Mouse (Mus musculus) heart, embryonic 14.5 days (tissue): ENCODE data around the gene BC100530. TPM values are rescaled to one million over a fixed set of nuclear protein-coding genes. Genes with fewer than 3 reads are reported as not detected.
"Not testable (repeated sequence)": the region's sequence is repeated elsewhere in the genome, so short reads cannot be mapped to it uniquely, and the experiment has no call there.

Source experiments
- ATAC-seq: fragments of 200-750 bp; cut with Nextera tagmentation; 2 replicates; pipeline ENCODE4 v1.8.0; 2017; ENCODE audit warnings: low read depth, moderate TSS enrichment; ENCODE audit not compliant: insufficient number of reproducible peaks, insufficient read depth, low FRiP score
- H3K27ac ChIP-seq, 2 experiments: fragments of 200-500 bp in 1 of 2; fragments of 300-500 bp in 1 of 2; sonication (generic) in 1 of 2; replicated peaks in 1 of 2; 2 replicates each; pipeline ENCODE4 v1.5.1; 2012 to 2014; ENCODE audit warnings: low read depth in 2 of 2, low read length in 2 of 2, control low read depth in 1 of 2, mild to moderate bottlenecking in 1 of 2, mixed read lengths in 1 of 2; ENCODE audit not compliant: control insufficient read depth in 1 of 2, insufficient read depth in 1 of 2
- H3K27me3 ChIP-seq: fragments of 300-500 bp; sonication (generic); 2 replicates; pipeline ENCODE4 v1.6.1; 2014; ENCODE audit warnings: mild to moderate bottlenecking, low read length, control low read depth; ENCODE audit not compliant: control insufficient read depth, insufficient read depth
- H3K36me3 ChIP-seq: fragments of 300-500 bp; sonication (generic); 2 replicates; pipeline ENCODE4 v1.6.1; 2014; ENCODE audit warnings: mild to moderate bottlenecking, control low read depth, low read length, mixed read lengths; ENCODE audit not compliant: control insufficient read depth, insufficient read depth
- H3K4me1 ChIP-seq, 2 experiments: fragments of 200-500 bp in 1 of 2; fragments of 300-500 bp in 1 of 2; sonication (generic) in 1 of 2; 2 replicates each; pipeline ENCODE4 v1.6.1; 2012 to 2014; ENCODE audit warnings: low read length in 2 of 2, control low read depth in 1 of 2, mixed read lengths in 1 of 2; ENCODE audit not compliant: control insufficient read depth in 2 of 2, insufficient read depth in 2 of 2
- H3K4me2 ChIP-seq: fragments of 300-500 bp; sonication (generic); 2 replicates; pipeline ENCODE4 v1.6.1; 2014; ENCODE audit warnings: mild to moderate bottlenecking, low read length
- H3K4me3 ChIP-seq, 2 experiments: fragments of 200-500 bp in 1 of 2; fragments of 300-500 bp in 1 of 2; sonication (generic) in 1 of 2; 2 replicates each; pipeline ENCODE4 v1.5.1; 2012 to 2014; ENCODE audit warnings: low read length in 2 of 2, mild to moderate bottlenecking in 2 of 2, control low read depth in 1 of 2, low read depth in 1 of 2, moderate library complexity in 1 of 2; ENCODE audit not compliant: control insufficient read depth in 1 of 2, insufficient read depth in 1 of 2
- H3K9ac ChIP-seq: fragments of 300-500 bp; sonication (generic); 2 replicates; pipeline ENCODE4 v1.6.1; 2014; ENCODE audit warnings: mild to moderate bottlenecking, low read length
- H3K9me3 ChIP-seq: fragments of 300-500 bp; sonication (generic); 2 replicates; pipeline ENCODE4 v1.6.1; 2016; ENCODE audit warnings: low read length, control low read depth; ENCODE audit not compliant: control insufficient read depth
- WGBS: fragments of 180-500 bp; shearing (Covaris S2); extraction: QIAGEN DNeasy Blood & Tissue Kit; methylation state at CpG from one replicate; pipeline ENCODE4 v1.1.7; 2014; 5-methylcytosine and 5-hydroxymethylcytosine counted together
- polyA plus RNA-seq: library from polyadenylated mRNA; unstranded; fragments of >200 nt; fragmentation: Nextera tagmentation; extraction: Ambion mirVana; gene quantifications from 2 replicates; pipeline ENCODE4 v1.2.1, GENCODE M21; 2014

Gene BC100530
- 1.0 and 2.2 TPM in 2 replicates for polyA plus RNA-seq

DNA sequence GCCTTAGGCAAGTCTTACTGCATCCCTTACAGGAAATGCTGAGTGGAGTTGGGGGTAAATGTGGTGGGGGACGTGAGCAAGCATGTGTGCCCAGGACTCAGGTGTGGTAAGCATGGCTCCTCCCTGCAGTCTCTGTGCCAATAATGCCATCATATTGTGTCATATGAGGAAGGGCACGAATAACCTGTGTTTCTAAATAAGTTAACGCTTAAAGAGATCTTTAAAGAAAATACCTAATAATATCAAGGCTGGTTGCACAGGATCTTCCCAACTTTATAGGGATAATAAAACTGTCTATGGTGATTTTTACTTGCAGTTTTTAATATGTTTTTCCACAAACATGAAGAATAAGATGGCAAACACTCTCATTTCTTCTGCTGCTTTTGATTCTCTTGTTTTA lies at the start of gene BC100530:
Gene BC100530 (minus strand): TSS at position 101 of the 400 bp plus-strand sequence.
- not testable (repeated sequence) for H3K9ac ChIP-seq, H3K27me3 ChIP-seq, H3K4me3 ChIP-seq, H3K36me3 ChIP-seq, H3K4me2 ChIP-seq, H3K27ac ChIP-seq, H3K4me1 ChIP-seq, H3K9me3 ChIP-seq, ATAC-seq
- 70% methylated on average over 3 of the region's 3 CpGs for WGBS

DNA sequence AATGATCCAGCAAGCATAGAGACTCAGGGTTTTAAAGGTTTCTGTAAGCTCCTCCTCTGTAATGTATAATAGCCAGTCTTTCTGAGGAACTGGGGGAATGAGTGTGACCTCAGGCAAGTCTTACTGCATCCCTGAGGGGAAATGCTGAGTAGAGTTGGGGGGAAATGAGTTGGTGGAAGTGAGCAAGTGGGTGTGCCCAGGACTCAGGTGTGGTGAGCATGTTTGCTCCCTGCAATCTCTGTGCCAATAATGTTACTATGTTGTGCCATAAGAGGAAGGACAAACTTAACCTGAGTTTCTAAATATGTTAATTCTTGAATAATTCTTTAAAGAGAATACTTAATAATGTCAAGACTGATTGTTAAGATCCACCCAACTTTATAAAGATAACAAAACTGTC lies 40.8 kb upstream of the BC100530 start, which contains the start of gene Stfa2:
Gene Stfa2 (minus strand): TSS at position 101 of the 400 bp plus-strand sequence.
- Histone ChIP-seq H3K4me2 (no peak within 1 kb of the TSS), H3K27me3 (no peaks in the 10 kb centered on the region), H3K4me3 (no peak within 1 kb of the TSS), H3K9ac (no peak within 1 kb of the TSS), H3K9me3 (no peaks in the 10 kb centered on the region), H3K27ac (no peak within 1 kb of the TSS), H3K4me1 (no peaks in the 10 kb centered on the region), H3K36me3 (no peaks in the 10 kb centered on the region)
- no peak for ATAC-seq

DNA sequence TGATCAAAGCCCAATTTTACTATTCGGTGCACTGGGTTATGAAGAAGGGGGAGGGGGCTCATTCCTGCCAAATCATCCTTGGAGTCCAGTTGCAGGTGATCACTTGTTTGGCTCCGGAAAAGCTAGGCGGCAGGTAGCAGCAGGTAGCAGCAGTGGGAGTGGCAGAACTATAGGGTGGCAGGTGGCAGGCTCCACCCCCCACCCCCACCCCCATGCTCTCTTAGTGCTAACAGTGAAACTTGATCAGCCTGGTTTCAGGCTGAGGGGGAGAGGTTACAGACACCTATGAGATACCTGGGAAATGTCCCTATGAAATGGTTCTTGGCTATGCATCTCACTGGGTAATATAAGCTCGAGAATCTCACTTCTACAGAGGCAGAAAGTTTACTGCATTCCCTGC lies 21.5 kb upstream of the BC100530 start:
- H3K9me3 ChIP-seq, result no peaks in the 10 kb centered on the region
- no peak overlapping the region for H3K9ac ChIP-seq
- H3K27ac ChIP-seq, result no peak overlapping the region
- H3K4me2 ChIP-seq, result no peak overlapping the region
- ATAC-seq, result no peak
- H3K36me3 ChIP-seq, result no peaks in the 10 kb centered on the region
- H3K4me1 ChIP-seq, result no peaks in the 10 kb centered on the region
- WGBS, result 10% methylated on average over 4 of the region's 4 CpGs
- H3K27me3 ChIP-seq, result no peaks in the 10 kb centered on the region
- H3K4me3 ChIP-seq, result no peak overlapping the region

DNA sequence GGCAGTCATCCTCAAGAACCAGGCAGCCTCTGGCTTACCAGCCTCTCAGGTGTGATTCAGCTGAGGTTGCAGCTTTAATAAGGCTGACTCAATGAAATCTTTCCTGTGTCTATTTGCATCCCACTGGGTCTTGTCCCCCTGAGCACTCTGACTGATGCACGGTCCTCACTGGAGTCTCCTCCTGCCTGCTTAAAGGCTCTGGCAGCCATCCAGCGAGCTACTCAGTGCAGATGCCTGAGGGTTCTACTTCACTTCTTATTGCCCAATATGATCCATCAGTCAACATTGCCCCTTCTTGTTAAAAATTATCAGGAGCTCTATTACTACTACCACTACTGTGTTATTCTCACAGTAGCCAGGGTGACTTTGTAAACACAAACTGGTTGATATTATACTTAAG lies 30.4 kb downstream of the BC100530 start:
- H3K9ac ChIP-seq, result no peak overlapping the region
- no peak overlapping the region for H3K4me2 ChIP-seq
- no peaks in the 10 kb centered on the region for H3K9me3 ChIP-seq
- ATAC-seq, result no peak
- 61% methylated on average over 2 of the region's 2 CpGs for WGBS
- no peak overlapping the region for H3K4me3 ChIP-seq
- no peaks in the 10 kb centered on the region for H3K36me3 ChIP-seq
- H3K4me1 ChIP-seq, result no peaks in the 10 kb centered on the region
- H3K27me3 ChIP-seq, result no peaks in the 10 kb centered on the region
- H3K27ac ChIP-seq, result no peak overlapping the region

DNA sequence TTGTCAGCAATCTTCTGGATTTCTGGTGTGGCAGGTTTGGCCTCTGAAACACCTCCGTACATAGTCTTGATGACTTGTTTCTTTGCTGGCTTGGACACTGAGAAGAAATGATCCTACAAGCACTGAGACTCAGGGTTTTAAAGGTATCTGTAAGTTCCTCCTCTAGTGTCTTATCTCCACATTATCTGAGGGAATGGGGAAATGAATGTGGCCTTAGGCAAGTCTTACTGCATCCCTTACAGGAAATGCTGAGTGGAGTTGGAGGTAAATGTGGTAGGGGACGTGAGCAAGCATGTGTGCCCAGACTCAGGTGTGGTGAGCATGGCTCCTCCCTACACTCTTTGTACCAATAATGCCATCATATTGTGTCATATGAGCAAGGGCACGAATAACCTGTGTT lies 33.3 kb downstream of the BC100530 start, which contains the start of gene BC117090:
Gene BC117090 (minus strand): TSS at position 101 of the 400 bp plus-strand sequence.
- Histone ChIP-seq H3K9me3 (no peaks in the 10 kb centered on the region), H3K4me2 (no peak within 1 kb of the TSS), H3K27me3 (no peaks in the 10 kb centered on the region), H3K27ac (no peak within 1 kb of the TSS), H3K36me3 (no peaks in the 10 kb centered on the region), H3K9ac (no peak within 1 kb of the TSS), H3K4me1 (no peaks in the 10 kb centered on the region), H3K4me3 (no peak within 1 kb of the TSS)
- ATAC-seq, result no peak
- WGBS, result 63% methylated on average over 3 of the region's 3 CpGs

DNA sequence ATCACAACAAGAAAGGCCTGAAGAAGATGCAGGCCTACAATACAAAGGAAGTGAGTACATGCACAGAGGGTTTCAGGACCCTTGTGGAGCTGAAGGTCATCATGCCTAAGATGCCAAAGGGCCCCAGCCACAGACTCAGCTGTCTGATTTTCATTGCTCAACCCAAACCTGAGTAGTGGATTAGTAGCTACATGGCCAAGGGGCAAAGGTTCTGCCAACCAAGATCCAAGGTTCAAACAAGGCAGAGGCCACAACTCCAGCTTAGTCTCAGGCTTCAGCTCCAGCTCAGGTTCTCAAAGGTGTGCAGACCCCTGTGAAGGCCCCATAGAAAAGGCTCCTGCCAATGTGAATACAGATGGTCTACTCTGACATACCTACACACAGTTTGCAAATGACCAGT lies 48.3 kb downstream of the BC100530 start:
- no peaks in the 10 kb centered on the region for H3K36me3 ChIP-seq
- H3K4me3 ChIP-seq, result no peak overlapping the region
- no peak overlapping the region for H3K4me2 ChIP-seq
- H3K27ac ChIP-seq, result no peak overlapping the region
- no peaks in the 10 kb centered on the region for H3K27me3 ChIP-seq
- no peaks in the 10 kb centered on the region for H3K4me1 ChIP-seq
- ATAC-seq, result no peak
- H3K9me3 ChIP-seq, result no peaks in the 10 kb centered on the region
- H3K9ac ChIP-seq, result no peak overlapping the region

DNA sequence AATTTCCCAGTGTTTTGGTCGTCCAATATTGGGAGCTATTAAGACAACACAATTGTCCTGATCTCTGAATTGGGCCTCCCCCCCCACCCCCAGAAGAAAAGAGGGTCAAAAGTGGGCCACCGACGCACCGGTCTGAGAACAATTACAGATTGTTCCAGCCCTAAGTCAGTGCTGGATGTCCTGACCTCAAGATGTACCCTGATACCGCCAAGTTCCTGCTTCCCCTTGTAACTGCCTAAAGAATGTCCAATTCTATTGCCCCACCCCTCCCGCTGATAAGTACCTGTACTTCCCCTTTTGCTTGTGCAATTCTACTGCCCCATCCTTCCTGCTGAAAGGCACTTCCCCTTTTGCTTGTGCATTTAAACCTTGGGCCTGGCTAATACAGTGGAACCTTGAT lies 51.4 kb downstream of the BC100530 start:
- not testable (repeated sequence) for H3K4me2 ChIP-seq, H3K27me3 ChIP-seq, H3K9ac ChIP-seq, H3K4me3 ChIP-seq, H3K4me1 ChIP-seq, H3K36me3 ChIP-seq, H3K9me3 ChIP-seq, H3K27ac ChIP-seq, ATAC-seq
- 80% methylated on average over 6 of the region's 6 CpGs for WGBS
